Mouse (Mus musculus) embryo, embryonic 11.5 days (tissue): Measurements from ENCODE around the gene Haus8.
"Not testable (repeated sequence)": the region's sequence is repeated elsewhere in the genome, so short reads cannot be mapped to it uniquely, and the experiment has no call there.

Experiments used
- DNase-seq: peaks from one replicate; pipeline ENCODE4 v3.0.0-alpha.2; 2012; ENCODE audit warnings: low read depth, low spot score

Haus8 gene

DNA sequence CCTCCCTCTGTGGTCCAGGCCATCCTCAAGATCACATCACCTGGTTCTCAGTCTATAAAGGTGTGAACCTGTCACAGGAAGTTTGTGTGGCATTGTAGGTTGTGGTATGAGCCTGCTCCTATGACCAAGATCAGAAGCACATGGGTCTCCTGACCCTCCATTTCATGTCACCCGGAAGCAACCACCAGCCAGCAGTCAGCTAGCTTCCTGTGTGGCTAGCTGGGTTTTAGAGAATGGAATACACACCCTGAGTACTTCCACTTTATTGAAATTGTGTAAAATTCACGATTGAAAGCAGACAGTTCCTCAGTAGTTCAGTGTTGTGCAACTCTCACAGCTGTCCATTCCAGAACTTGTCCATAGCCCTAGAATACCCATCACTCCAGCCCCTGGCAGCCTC lies 13.5 kb upstream of the Haus8 start:
- not testable (repeated sequence) for DNase-seq

DNA sequence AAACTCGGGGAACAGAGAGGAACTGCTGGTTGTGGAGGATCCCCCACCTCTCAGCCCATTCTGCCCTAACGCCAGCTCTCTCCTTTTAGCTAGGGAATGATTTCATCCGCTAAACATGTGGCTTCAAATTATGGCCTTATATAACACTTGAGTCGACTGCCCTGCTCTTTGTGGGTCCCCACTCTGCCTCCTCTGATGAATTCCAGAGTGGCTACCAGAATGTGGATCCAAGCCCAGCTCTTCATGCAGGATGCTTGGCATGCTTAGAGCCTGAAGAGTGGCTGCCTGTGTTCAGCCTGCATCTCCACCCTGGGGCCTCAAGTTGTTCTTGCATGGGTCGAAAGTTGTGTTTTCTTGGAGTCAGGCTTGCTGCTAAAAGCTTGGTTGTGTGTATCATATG lies 9.9 kb upstream of the Haus8 start:
- DNase-seq, result no peak

DNA sequence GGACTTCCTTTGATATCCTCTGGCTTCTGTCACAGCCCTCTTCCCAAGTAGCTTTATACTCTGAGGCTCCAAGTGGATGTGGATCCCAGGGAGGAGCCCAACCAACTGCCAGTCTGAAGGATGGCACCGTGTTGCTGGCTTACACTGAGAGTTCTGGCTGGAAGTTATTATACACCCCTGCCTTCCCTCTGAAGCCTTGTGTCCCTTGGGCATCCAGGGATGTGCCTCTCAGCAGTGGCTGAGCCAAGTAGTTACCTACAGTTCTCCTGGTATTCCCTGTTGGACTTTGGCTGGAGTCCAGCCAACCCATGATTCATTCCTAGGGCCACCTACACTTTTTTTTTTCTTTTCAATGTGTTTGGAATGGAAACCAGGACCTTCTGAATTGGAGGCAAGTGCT lies 9.0 kb upstream of the Haus8 start:
- not testable (repeated sequence) for DNase-seq

DNA sequence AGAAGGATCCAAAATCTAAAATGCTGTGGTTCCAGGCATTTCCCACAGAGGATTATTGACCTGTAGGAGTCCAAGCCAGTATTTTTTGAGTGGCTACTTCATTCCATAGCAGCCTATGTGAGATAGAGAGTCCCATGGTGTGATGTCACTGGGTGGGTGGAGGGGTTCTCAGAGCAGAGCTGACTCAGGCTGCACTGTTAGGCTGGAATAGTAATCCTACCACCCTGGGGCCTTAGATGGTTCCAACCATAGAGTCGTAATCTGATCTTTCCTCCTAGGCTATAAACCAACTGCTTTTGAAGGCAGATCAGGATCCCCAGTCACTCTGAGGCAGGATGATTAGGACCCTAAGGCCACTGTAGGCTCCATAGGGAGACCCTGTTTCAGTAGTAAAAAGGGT lies 6.7 kb upstream of the Haus8 start:
- DNase-seq, result not testable (repeated sequence)

DNA sequence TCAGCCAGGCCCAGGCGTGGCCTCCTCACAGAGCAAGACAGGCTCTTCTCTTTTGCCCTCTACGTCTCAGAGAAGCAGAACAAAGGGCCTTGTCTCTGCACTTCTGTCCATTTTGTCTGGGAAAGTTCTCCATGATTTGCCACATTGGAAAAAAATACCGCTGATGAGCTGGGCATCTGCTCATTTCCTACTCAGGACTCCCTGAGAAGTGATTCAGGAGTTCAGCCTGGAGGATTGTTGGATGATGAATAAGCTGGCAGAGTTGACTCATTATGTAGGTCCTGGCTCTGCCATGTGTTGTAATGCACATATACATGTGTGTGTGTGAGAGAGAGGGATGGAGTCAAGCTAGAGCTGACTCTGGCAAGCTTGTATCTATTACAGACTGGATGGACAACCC lies 3.4 kb upstream of the Haus8 start:
- no peak for DNase-seq

DNA sequence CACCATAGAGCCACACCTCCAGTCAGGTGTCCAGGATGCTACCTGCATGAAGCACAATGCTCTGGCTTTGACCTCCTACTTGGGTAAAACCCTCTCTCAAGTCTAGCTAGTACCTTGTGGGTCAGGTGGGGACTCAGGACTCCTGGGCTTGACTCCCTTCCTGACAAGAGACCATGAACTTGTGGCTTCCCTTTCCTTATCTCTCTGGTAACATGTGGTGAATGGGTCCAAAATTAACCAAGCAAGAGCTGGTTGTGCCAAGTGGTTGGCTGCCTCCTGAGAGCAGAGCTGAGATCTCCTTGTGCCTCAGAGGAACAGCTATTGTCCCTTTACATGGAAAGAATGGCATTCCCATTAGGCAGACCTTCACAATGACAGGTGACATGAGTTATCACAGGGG lies 1.7 kb upstream of the Haus8 start:
- DNase-seq, result no peak

DNA sequence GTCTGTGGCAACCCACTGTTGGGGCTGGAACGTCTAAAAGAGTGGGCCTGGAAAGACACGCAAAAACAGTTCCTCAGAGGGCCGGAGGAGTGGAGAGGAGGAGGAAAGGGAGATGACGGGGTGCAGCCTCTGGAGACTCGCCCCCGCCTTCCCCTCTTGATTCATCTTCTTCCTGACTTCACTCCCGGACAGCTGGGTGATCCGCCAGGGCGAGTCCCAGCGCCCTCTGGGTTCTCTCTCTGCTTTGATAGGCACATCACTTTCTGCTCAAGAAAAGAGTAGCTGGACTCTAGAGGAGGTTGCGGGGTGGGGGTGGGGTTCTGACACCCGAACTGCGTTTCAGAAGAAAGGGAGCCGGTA lies 397 bp upstream of the Haus8 start:
- peak; percentile 17 for DNase-seq

DNA sequence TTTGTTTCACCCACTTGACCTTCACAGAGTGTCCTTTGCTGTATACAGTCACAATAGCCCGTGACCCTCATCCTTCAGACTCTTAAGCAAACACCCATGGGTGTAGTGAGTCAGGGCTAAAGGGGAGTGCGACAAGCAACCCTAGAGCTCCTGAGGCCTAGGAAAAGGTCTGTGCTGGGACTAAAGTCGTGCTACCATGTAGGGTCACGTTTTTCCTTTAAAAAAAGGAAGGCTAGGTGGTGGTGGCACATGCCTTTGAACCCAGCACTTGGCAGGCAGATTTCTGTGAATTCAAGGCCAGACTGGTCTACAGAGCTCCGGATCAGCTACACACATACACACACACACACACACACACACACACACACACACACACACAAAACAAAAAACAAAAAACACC lies 1.1 kb downstream of the Haus8 start:
- no peak for DNase-seq

DNA sequence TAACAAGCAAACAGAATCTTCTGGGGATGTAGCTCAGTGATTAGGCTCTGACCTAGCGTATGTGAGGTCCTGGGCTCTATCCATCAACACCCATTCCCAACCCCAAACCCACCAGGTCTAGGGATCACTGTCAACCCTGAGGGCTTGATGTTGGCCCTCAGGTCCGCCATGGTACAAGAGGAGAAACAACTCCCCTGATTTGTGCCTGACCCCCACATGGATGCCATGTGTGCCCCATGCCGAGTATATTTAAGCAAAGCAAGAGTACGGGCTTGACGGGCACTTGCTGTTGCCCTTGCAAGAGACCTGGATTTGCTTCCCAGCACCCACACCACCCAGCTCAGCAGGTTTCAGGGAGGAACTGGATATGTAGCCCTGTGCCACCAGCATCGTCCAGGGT lies 4.4 kb downstream of the Haus8 start:
- not testable (repeated sequence) for DNase-seq

DNA sequence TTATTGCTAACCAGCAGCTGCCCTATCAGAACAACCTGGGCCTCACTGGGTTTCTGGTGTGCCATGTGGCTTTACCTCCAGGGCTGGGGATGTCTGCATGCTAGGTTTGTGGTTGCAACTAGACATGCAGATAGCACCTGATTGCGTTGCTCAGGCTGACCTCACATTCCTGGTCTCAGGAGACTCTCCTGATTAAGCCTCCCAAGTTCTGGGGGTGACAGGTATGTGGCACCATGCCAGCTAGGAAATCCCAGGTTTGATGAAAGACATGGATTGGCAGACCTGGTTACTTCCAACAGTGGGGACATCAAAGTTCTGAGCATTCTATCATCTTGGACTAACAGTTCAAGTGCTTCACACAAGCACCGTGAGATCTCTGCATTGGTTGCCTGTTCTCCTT lies 5.0 kb downstream of the Haus8 start:
- DNase-seq, result no peak

DNA sequence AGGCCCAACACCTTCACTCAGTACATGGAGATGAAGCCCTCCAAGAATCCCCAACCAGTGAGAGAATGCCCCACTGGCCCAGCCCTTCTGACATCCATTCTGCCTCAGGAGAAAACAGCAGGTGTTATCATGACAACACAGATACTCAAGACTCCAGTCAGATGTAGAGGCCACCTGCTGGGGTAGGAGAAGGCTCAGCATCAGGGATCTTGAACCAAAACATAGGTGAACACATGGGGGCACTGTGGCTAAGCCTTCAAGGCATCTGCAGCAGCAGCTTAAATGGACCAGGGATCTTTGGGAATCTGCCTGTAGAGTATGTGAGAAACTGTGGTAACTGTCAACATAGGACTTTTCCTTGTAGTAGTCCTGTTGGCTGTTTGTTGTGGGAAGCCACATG lies 11.5 kb downstream of the Haus8 start:
- no peak for DNase-seq

DNA sequence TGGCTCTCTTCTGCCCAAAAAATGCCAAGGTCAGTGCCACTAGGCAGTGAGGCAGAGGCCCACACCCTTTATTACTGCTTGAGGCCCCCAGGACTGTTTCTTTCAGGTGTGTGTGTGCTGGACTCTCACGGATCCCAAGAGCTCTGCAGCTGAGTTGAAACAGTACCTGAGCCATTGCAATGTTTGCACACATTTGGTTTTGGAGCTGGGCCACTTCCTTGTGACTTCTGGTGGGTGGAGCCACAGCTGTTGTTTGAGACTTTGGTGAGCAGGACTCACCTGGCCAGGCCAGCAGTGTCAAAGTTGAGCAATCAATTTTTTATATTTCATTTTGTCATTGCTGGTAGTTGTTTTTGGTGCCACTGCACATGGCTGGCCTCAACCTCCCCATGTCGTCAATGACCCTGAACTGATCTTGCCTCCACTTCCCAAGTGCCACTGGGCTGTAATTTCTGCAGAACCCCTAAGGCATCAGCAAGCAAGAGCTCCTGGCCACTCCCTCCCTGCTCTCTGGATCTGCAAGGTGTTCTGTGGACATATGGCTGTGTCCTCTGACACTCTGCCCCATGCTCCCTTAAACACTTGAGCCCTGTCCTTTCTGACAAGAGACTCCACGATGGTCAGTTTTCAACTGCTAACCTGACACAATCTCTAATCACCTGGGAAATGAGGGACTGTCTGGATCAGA lies 16.0 kb downstream of the Haus8 start:
- no peak for DNase-seq

DNA sequence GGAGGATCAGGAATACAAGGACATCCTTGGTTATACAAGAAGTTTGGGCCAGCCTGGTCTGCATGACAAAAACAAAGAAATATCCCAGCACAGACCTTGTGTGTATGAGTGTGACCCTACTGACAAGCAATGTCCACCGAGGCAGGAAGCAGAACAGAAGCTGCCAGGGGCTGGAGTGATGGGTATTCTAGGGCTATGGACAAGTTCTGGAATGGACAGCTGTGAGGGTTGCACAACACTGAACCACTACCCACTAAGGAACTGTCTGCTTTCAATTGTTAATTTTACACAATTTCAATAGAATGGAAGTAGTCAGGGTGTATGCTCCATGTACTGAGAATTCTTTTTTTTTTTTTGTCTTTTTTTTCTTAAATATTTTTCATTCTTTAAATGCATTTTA lies 24.5 kb downstream of the Haus8 start:
- no peak for DNase-seq

DNA sequence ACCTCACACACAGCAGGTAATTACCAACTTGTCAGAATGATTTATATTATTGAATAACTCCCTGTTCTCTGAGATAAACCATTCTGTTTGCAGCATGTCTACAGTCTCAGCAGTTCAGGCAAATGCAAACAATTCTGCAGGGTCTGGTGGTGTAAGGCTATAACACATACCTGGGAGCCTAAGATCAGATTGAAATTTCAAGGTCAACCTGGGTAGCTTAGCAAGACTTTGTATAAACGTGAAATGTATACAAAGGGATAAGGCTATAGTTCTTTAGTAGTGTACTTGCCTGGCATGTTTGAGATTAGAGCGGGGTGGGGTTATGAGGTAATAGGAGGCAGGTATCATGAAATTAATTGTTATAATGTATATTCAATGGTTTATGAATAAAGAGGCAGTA lies 30.0 kb downstream of the Haus8 start:
- no peak for DNase-seq

DNA sequence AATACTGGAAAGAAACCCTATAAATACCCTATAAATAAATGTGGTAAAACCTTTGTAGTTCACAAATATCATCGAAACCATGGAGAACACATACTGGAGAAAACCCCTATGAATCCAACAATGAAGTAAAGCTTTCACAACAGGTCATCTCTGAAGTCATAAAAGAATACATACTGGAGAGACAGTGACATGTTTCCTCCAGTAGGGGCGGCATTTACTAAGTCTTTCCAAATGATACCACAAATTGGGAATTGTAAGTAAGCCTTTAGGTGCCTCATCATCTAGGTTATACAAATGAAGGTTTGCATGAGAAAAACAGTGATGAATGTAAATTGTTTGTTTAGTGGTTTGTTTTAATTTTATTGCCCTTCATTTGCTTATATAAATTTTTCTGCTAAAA lies 48.2 kb downstream of the Haus8 start:
- no peak for DNase-seq

DNA sequence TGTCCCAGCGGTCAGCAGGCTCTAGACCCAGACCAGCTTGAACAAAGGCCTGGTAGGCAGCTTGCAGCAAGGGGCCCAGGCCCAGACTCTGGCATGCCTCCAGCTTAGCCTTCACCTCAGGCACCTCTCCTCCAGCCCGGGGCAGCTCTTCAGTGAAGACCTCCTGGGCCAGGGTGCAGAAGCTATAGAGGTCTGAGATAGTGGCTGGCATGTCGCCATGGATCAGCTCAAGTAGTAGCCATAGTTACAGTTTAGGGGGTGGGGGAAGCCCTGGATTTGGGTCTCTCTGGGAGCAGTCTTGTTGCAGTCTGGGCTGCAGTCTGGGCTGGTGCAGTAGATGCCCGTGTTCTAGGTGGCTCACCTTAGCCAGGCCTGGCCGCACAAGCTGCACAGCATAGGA lies 58.5 kb downstream of the Haus8 start:
- DNase-seq, result not testable (repeated sequence)

DNA sequence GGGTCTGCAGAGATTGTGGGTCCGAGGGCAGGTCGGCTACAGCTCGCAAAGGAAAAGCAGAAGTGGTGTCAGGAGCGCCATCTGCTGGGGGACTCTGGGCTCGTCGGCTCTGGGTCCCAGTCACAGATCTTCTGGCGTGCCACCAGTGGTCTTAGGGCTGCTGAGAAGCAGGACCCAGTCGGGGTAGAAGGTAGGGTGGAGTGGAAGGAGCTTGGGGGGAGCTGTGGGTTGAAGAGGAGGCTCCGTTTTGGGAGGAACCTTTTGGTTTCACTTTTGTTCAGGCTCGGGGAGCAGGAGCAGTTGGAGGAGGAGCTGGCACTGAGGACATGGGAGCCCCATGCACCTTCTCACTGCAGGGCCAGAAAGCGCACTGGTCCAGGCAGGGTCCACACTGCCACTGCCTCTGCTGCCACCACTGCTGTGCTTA lies 67.2 kb downstream of the Haus8 start:
- DNase-seq, result not testable (repeated sequence)
